Mouse (Mus musculus): Measurements from ENCODE around the gene Orm3.

Orm3 gene

DNA sequence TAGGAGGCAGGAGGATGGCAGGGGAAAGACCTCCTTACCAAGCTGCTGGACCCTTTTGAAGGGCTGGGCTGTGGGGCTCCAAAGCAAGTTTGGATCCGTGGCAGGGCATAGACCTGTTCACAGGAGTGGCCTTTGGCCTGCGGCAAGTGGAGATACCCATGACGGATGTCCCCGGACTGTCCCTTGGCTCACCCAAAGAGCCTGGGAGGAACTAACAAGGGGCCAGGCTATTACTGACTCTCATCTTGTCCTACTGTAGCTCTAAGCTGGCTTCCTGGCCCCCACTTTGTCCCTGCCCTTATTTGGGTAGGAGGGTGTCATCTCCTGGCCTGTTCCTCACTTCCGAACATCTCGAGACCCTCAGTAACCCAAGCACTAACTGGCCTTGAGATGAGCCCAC, 46.6 kb downstream of the Orm3 start:
- no peak for DNase-seq (ENCODE audit: low spot score)

DNA sequence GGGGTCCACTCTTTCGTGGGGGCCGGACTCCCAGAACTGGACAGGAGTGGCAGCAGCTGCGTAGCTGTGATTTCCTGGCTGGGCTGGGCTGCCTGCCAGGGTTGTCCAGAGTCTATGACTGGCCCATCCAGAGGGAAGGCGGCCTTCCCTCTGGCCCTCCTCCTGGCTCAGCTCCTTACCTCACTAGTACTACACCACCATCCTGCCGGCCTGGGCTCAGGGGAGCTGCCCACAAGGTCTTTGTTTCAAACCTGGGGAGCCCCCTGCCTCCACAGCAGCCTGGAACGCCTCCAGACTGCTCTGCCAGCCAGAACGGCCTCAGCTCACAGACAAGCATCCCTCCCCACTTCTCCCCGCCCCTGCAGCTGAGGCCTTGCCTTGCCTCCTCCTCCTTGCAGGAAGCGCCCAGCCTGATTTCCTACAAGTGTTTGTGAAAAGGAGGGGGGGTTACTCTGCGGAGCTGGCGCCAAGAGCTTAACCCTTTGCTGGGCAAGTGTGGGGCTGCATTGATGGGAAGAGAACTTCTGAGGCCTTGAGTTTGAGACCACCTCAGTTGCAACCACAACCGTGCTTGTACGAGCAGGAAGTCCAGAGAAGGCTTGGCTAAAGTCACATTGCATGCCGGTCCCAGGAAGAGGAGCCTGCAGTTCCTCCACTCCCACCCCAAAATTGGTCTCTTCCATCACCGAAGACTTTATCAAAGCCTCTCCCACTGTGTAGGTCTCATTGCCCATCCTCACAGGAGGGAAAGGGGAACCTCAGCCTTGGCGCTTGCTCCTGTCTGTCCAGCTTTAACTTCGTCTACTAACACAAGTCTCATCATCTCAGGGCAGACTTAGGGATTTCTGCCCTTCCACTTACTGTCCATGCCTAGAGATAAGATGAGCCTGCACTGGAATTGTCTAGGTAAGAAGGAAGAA, 47.3 kb downstream of the Orm3 start, which contains the start of gene Akna:
Gene Akna, minus strand, starts transcription at position 315 of the 920 bp plus-strand sequence.
- DNase-seq (ENCODE audit: low spot score), result peak; percentile 82

DNA sequence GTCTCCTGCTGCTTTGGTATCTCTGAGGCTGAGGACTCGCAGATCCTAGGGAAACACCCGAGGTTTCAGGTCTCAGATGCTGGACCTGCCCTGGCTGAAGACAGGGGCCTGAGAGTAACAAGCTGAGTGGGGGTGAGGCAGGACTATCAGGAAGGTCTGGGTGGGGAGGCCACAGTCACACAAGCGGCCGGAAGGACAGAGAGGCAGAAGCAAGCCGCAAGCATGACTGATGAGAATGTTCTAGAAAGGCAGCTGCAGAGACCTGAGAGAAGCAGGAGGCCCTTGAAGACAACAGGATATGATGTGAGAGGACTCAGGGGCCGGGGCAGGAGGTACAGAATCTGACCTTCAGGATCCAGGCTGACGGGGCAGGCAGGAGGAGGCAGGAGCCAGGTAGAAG, 48.2 kb downstream of the Orm3 start:
- no peak for DNase-seq (ENCODE audit: low spot score)

DNA sequence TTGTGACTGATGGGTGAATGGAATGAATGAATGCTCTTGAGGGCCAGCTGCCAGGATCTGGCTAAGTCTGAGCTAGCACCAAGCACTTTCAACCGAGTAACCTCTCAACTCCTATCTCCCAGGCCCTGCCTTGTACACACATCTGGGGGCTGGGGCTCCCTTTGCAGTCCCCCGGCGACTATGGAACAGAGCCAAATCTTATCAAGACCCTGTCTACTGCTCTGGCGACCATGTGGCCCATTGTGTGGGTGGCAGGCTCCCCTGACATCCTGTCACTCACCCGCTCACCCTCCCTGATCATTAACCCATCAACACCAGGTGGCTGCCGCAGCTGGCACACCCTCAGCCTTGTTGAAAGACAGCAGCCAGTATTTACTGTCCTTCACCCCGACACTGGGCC, 49.1 kb downstream of the Orm3 start:
- peak; percentile 16 for DNase-seq (ENCODE audit: low spot score)

DNA sequence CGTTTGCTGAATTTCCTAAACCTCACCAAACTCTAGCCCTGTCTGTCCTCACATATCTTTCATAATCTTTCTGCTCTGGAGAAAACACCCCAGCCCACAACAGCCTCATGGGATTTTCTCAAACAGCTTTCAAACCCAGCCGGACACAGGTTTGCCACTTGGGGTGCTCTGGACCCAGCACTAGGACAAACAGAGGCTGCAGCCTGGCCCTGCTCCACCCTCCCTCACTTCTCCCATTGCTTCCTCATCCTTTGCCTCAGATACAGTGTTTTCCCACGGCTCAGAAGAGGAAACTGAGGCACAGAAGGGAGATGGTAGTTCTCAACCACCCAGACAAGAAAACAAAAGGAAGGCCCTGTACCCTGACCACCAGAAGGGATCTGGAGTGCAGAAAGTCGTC, 49.7 kb downstream of the Orm3 start:
- DNase-seq (ENCODE audit: low spot score), result no peak

DNA sequence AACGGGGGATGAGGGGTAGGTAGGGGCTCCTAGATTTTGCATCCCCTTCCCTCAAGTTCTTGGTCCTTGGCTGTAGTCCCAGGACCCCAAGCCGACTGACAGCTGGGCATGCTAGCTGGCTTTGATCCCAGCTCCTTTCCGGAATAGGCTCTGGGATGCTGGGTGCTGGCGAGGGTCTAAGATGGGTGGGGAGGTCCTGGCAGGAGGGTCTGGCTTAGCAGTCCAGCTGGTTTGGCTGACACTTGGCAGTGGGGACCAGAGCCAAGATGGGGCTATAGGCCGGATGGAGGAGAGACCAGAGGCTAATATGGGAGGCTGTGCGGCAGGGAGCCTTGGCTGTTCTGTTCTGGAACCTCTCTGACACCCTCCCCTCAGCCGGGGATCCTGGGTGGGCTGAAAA, 52.3 kb downstream of the Orm3 start:
- DNase-seq (ENCODE audit: low spot score), result no peak

DNA sequence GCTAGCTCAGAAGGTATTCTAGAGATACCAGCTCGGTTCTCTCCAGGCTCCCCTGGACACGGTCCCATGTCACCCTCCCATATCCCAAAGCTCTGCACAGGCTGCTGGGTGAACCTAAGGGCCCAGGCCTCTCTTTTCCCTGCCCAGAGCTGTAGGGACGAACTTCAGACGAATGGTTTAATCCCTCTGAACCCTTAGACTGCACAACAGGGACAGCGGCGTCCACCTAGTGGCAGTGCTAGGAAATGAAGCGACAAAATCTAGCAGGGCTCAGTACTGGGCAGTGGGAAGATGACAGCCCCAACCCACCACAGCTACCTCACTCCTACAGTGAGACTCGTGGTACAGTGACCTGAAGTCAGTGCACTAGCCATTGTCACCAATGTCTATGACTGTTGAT, 52.7 kb downstream of the Orm3 start:
- peak; percentile 69 for DNase-seq (ENCODE audit: low spot score)
